Mouse (Mus musculus): ENCODE data around the gene Nckipsd.

- TF ChIP-seq CTCF (IDR thresholded peaks at IDR 0.05; ENCODE audit: insufficient read depth, low read length): no peak
- no peak for TF ChIP-seq POLR2A (IDR thresholded peaks at IDR 0.05; ENCODE audit: borderline replicate concordance, extremely low read depth, low read depth, low read length)
Observed at GRCm38 (mm10) chr9:108764971-108765370, 43.2 kb upstream of the Nckipsd start.

All from lung, adult 2 months (tissue).